Mouse (Mus musculus): ENCODE results near the gene Hmga1b.

GRCm38 (mm10) chr11:120719841-120720376 is 42.7 kb upstream of the Hmga1b start:
- TF ChIP-seq EP300 (IDR thresholded peaks at IDR 0.05; ENCODE audit: low read depth) (no peak), CTCF (IDR thresholded peaks at IDR 0.05; ENCODE audit: low read depth) (no peak)

All from heart, postnatal 0 days (tissue).